Mouse (Mus musculus) neural tube, postnatal 0 days (tissue): Measurements from ENCODE around the gene Cdk16. TPM values are rescaled to one million over a fixed set of nuclear protein-coding genes. Genes with fewer than 3 reads are reported as not detected.

Source experiments
- polyA plus RNA-seq: library from polyadenylated mRNA; unstranded; fragments of >200 nt; fragmentation: Nextera tagmentation; extraction: Ambion mirVana; gene quantifications from 2 replicates; pipeline ENCODE4 v1.2.1, GENCODE M21; 2015

The Cdk16 gene
- 177 and 191 TPM in 2 replicates for polyA plus RNA-seq

DNA sequence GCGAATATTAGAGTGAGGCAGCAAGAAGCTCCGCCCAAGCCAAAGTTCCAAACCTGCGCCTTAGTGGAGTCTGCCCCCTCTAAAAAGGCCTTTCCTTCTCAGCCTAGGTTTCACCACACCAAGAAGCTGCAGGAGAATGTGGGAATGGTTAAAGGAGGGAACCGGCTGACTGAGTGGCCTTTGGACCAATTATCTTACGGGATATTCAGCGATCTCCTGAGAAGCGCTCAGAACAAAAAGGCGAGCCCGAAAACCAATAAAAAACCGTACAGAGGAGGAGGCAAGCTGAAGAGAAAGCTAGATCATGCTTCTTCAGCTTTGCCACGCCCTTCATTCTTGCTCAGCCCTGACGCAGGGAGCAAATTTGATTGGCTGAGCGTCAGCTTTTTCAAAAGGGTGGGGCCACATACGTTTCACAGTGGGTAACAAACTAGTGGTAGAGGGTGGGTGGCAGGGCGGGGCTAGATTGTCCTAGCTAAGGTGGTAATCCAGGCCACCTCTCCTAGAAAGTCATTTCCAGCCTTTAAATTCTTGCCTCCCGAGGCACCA lies at the start of gene Cdk16:
Cdk16 (plus strand) TSS at position 436 of the 549 bp plus-strand sequence.

DNA sequence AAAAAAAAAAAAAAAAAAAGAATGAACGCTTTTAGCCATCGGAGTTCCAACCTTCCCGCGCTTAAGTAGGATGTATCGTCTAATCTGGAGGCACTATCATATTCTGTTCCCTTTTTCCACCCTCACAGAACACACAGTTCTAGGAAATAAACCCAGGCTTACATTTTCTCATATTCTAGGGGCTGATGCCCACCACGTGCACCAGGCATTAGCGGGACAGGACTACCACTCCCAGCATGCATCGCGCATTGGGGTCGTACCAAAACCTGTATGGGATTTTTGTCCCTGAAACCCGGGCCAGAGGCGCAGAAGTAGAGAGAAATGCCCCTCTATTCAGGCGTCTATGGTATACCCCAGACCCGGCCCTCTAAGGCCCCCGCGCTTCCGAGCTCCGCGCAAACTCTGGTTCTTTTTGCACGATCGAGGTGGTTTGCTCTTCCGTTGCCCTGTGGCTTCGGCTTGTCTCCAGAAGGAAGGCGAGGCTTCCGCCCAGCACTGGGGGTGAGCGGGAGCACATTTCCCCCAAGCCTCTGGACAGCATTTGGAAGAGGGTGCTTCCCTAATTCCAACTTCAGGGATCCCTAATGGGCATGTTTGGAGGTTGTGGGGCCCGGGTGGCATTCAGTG lies 29.6 kb upstream of the Cdk16 start, which contains the start of gene Uba1:
Uba1 (plus strand) TSS at position 301 of the 627 bp plus-strand sequence.

DNA sequence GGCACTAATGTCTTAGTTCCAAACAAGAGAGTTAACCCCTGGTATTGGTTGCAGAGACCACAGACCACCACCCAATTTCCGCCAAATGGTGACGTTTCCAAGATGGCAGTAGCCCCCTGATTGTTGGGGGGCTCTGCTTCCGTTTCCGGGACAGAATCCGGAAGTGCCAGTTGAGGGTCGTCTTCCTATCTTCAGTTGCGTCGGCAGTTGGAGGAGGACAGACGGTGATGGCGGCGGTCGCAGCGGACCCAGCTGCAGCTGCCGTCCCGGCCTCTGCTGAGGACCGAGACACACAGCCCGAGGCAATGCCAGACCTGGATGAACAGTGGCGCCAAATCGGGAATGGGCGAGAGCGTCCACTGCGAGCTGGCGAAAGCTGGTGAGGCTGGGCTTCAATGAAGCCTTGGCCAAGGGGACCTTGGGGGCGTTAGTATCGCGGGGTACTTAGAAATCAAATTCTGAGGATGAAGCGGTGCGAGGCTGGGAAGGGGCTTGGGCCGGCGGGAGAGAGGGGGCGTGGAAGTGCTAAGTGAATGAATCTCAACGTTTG lies 16.1 kb downstream of the Cdk16 start, which contains the start of gene Usp11:
Usp11 (plus strand) TSS at position 166 of the 550 bp plus-strand sequence.

Other genes starting within 250 kb of the Cdk16 start
- 1.1 and 1.3 TPM in 2 replicates for gene Rgn, start 138.2 kb upstream of the Cdk16 start, polyA plus RNA-seq
- gene Rbm10, start 70.5 kb upstream of the Cdk16 start, polyA plus RNA-seq: 24.4 and 28.2 TPM in 2 replicates
- gene Ndufb11, start 70.3 kb upstream of the Cdk16 start, polyA plus RNA-seq: 340 and 368 TPM in 2 replicates
- gene Uba1, start 29.6 kb upstream of the Cdk16 start, polyA plus RNA-seq: 206 and 223 TPM in 2 replicates
- gene Usp11, start 16.0 kb downstream of the Cdk16 start, polyA plus RNA-seq: 49.0 and 63.9 TPM in 2 replicates
- 372 and 407 TPM in 2 replicates for gene Araf, start 109.9 kb downstream of the Cdk16 start, polyA plus RNA-seq
- 7.3 and 11.3 TPM in 2 replicates for gene Timp1, start 182.2 kb downstream of the Cdk16 start, polyA plus RNA-seq
- 108 and 116 TPM in 2 replicates for gene Syn1, start 233.1 kb downstream of the Cdk16 start, polyA plus RNA-seq
- gene Cfp, start 243.6 kb downstream of the Cdk16 start, polyA plus RNA-seq: 5.2 and 5.6 TPM in 2 replicates